Mouse (Mus musculus): ENCODE data around the gene Gm10570.

The Gm10570 gene

DNA sequence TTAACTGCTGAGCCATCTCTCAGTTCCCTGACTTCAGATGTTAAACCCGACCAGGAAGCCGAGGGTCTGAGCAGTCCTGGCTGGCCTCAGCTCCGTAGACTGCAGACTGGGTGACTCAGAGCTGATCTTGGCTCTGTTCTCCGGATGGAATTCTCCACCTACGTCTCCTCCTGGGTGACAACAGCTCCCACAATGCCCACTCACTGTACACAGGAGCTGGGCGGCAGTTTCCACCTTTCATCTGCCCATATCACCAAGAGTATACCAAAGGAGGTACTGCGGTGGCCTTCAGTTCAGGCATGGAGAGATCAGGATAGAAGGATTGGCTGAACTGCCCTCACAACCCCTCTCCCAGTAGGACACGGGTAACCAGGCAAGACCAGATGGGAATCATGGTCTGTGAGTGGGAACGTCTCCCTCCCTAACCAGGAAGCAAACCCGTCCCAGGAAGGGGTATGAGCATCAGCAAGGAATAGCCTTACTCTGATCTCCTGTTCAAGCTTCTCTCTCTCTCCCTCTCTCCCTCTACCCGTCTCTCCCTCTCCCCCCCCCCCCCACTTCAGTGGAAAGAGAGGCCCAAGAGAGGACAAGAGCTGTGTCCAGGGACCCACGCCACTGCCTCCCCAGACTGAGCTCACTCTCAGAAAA lies 34.7 kb downstream of the Gm10570 start:
- ATAC-seq (ENCODE audit: low TSS enrichment): peak; percentile 77

- peak; percentile 17; the same call in 1 of the 2 replicates for ATAC-seq (ENCODE audit: low TSS enrichment)
Measured at GRCm38 (mm10) chr4:130270611-130271347, 37.7 kb downstream of the Gm10570 start.

DNA sequence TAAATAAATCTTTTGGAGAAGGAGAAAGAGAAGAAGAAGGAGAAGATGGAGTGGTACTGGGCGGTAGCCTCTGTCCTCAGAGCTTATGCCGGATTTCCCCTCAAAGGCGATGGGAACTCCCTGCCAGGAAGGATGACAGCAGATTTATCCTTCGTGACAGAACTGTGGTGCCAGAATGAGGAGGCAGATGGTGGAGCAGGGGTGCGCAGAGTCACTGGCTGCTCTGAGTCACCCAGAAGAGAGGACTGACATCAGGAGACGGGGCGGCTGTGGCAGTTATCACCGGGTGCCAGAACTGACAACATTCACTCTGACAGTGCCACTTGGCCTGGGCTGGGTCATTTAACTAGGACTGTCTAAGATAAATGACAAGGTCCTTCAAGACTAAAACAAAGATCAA lies 38.4 kb downstream of the Gm10570 start:
- ATAC-seq (ENCODE audit: low TSS enrichment): peak; percentile 58

- no peak for ATAC-seq (ENCODE audit: low TSS enrichment)
Measured at GRCm38 (mm10) chr4:130268736-130269135, 39.7 kb downstream of the Gm10570 start.

- ATAC-seq (ENCODE audit: low TSS enrichment): no peak
Measured at GRCm38 (mm10) chr4:130267069-130267468, 41.4 kb downstream of the Gm10570 start.

DNA sequence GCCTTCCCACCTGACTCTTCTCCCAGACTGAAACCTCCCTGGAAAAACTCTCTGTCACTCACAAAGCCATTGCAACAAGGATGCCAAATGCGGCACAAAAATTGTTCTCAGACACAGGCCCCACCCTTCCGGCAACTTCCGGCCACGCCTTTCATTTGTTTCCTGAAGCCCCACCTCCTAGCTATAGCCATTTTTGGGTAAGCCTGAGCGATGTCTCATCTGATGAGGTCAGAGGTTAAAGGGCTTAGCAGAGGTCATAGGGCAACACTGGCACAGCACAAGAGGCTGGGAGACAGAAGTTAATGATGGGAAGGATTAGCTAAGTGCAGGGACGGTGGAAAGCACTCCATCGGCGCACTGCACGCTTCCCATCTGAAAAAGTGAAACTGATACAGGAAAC lies 41.9 kb downstream of the Gm10570 start:
- ATAC-seq (ENCODE audit: low TSS enrichment): no peak

- ATAC-seq (ENCODE audit: low TSS enrichment): peak; percentile 31; the same call in 1 of the 2 replicates
Measured at GRCm38 (mm10) chr4:130264698-130265349, 43.6 kb downstream of the Gm10570 start.

DNA sequence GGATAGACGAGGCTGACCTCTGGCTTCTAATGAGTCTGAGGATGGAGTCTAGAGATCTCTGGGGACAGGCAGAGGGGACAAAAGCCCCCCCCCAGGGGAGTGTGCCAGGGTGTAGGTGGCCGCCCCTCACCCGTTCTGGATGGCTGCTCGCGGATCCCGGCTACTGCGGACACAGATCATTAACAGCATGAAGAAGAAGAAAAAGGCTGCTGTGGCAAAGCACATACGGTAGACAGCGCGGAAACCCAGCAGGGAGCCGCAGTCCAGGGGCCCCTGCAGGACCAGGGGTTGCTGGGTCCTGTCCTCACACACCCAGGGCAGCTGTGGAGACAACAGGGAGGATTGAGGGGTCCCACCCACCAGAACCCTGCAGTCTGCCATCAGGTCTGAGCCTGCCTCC lies 44.3 kb downstream of the Gm10570 start:
- ATAC-seq (ENCODE audit: low TSS enrichment): no peak

- ATAC-seq (ENCODE audit: low TSS enrichment): no peak
Measured at GRCm38 (mm10) chr4:130260406-130260805, 48.1 kb downstream of the Gm10570 start.
